Mouse (Mus musculus) limb, embryonic 11.5 days (tissue): ENCODE results near the gene Cd180. TPM values are rescaled to one million over a fixed set of nuclear protein-coding genes. Genes with fewer than 3 reads are reported as not detected.

ENCODE experiments used
- ATAC-seq: fragments of 200-750 bp; cut with Nextera tagmentation; 2 replicates; pipeline ENCODE4 v1.8.0; 2017; ENCODE audit warnings: low read depth; ENCODE audit not compliant: insufficient number of reproducible peaks, low FRiP score, low TSS enrichment
- DNase-seq: peaks from one replicate; pipeline ENCODE4 v3.0.0-alpha.2; 2015; ENCODE audit warnings: low spot score
- H3K27ac ChIP-seq: fragments of 300-500 bp; sonication (generic); replicated peaks from 2 replicates; pipeline ENCODE4 v1.5.1; 2014; ENCODE audit warnings: low read depth, mild to moderate bottlenecking, low read length
- H3K27me3 ChIP-seq: fragments of 300-500 bp; sonication (generic); 2 replicates; pipeline ENCODE4 v1.6.1; 2014; ENCODE audit warnings: mild to moderate bottlenecking, low read length, mixed read lengths; ENCODE audit not compliant: control insufficient read depth, insufficient read depth
- H3K36me3 ChIP-seq: fragments of 300-500 bp; sonication (generic); 2 replicates; pipeline ENCODE4 v1.6.1; 2014; ENCODE audit warnings: mild to moderate bottlenecking, low read length, moderate library complexity, mixed read lengths; ENCODE audit not compliant: control insufficient read depth, insufficient read depth
- H3K4me1 ChIP-seq: fragments of 300-500 bp; sonication (generic); 2 replicates; pipeline ENCODE4 v1.6.1; 2014; ENCODE audit warnings: low read length, mixed read lengths; ENCODE audit not compliant: control insufficient read depth, insufficient read depth
- H3K4me2 ChIP-seq: fragments of 300-500 bp; sonication (generic); 2 replicates; pipeline ENCODE4 v1.6.1; 2014; ENCODE audit warnings: low read depth, mild to moderate bottlenecking, moderate library complexity; ENCODE audit not compliant: severe bottlenecking
- H3K4me3 ChIP-seq: fragments of 300-500 bp; sonication (generic); 2 replicates; pipeline ENCODE4 v1.5.1; 2014; ENCODE audit warnings: low read depth, low read length
- H3K9ac ChIP-seq: fragments of 300-500 bp; sonication (generic); 2 replicates; pipeline ENCODE4 v1.6.1; 2014; ENCODE audit warnings: mild to moderate bottlenecking, low read length
- H3K9me3 ChIP-seq: fragments of 300-500 bp; sonication (generic); 2 replicates; pipeline ENCODE4 v1.6.1; 2016; ENCODE audit warnings: low read length; ENCODE audit not compliant: control insufficient read depth
- WGBS: fragments of 180-500 bp; shearing (Covaris S2); extraction: QIAGEN DNeasy Blood & Tissue Kit; methylation state at CpG from one replicate; pipeline ENCODE4 v1.1.7; 2014; 5-methylcytosine and 5-hydroxymethylcytosine counted together
- polyA plus RNA-seq: library from polyadenylated mRNA; unstranded; fragments of >200 nt; fragmentation: Nextera tagmentation; extraction: Ambion mirVana; gene quantifications from 2 replicates; pipeline ENCODE4 v1.2.1, GENCODE M21; 2014

Gene Cd180
- polyA plus RNA-seq, 1 experiment from 2014 or later: 0.33 TPM

DNA sequence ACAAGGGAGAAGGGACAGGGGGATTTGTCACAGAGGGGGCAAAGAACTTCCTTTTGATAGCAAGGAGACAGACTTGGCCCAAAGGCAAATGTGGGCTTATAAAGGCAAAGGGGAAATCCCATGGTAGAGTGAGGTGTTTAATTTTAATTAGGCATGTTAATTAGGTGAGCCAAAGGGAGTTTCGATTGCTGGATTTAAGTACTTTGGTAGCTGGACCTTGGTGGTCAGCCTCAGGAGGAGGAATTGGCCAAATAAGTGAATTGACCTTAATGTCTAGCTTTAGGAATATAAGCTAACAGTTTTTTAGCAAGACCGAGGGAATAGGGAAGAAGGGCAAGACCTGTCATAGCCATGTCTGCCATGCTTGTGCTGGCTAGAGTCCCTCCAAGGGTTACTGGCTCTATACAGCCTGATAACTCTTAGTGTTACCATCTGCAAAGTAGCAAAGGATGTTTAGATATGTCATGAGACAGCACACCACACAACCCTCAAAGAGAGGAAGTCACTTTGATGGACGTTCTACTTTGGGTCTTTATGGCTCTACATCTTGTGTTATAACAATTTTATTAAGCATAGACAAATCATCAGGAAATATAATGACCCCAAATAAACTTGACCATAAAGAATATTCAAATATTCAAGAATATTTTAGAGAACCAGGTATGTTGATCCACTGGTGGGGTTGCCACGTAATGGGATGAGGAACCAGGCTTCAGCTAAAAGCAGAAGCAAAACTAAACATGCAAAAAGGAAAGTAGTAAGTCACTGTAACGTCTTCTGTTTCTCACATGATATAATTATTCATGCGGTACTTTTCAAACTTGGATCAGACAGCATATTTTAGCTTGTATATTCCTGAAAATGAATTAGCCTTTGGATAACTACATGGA, 3.9 kb upstream of the Cd180 start:
- DNase-seq (no peak), ATAC-seq (no peak)
- Histone ChIP-seq H3K36me3 (no peaks in the 10 kb centered on the region), H3K4me1 (no peaks in the 10 kb centered on the region), H3K9ac (no peak overlapping the region), H3K4me3 (no peak overlapping the region), H3K27me3 (no peaks in the 10 kb centered on the region), H3K4me2 (no peak overlapping the region), H3K9me3 (no peaks in the 10 kb centered on the region), H3K27ac (no peak overlapping the region)
- 88% methylated on average over 6 of the region's 6 CpGs for WGBS

DNA sequence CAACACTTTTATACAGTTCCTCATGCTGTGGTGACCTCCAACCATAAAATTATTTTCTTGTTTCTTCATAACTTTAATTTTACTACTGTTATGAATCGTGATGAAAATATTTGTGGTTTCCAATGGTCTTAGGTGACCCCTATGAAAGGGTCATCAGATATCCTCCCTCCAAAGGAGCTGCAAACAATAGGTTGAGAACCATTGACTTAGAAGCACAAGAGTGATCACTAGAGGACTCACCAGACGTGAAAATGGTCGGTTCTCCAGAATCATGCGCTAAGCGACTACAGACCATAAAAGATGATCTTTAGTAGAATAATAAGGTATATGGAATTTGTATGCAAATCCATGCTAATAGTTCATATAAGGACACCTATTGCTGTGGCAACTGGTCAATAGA, 3.2 kb upstream of the Cd180 start:
- H3K4me1 ChIP-seq: no peaks in the 10 kb centered on the region
- DNase-seq (no peak), ATAC-seq (no peak)
- H3K36me3 ChIP-seq: no peaks in the 10 kb centered on the region
- H3K4me2 ChIP-seq: no peak overlapping the region
- H3K27ac ChIP-seq: no peak overlapping the region
- no peak overlapping the region for H3K4me3 ChIP-seq
- H3K27me3 ChIP-seq: no peaks in the 10 kb centered on the region
- 91% methylated on average over 5 of the region's 5 CpGs for WGBS
- no peak overlapping the region for H3K9ac ChIP-seq
- no peaks in the 10 kb centered on the region for H3K9me3 ChIP-seq

DNA sequence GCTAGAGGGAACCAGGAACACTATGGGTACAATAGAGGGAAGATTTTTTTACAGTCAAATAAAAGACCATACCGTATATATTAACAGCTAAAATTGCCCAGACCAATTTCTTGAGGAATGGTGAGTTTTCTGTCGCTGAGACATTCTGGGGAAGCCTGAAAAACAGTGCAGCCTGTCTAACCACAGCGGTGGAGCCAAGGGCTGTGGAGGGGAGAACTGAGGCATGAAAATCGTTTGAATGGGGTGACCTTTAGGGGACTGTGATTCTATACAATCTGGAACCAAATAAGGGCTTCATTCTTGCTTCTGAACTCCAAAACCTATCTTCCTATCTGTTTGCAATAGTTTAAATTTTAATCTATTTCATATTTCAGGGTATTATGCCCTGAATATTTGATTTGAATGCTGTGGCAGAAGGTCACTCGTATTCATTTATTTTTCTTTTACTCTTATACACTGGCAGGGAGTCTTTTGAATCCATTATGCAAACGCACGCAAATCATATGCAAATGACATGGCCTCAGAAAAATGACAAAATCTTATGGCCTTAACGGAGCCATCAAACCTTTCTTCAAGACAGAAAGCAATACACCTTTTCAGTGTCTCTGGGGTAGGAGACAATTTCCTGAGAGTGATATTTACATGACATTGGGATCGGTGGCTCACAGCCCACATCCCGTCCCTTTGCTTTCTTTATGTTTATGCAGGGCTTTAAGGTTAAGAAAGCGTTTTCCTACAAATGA, 1.8 kb upstream of the Cd180 start:
- DNase-seq (no peak), ATAC-seq (no peak)
- H3K4me2 ChIP-seq: no peak overlapping the region
- H3K9me3 ChIP-seq: no peaks in the 10 kb centered on the region
- H3K9ac ChIP-seq: no peak overlapping the region
- no peak overlapping the region for H3K27ac ChIP-seq
- no peaks in the 10 kb centered on the region for H3K27me3 ChIP-seq
- no peaks in the 10 kb centered on the region for H3K36me3 ChIP-seq
- no peaks in the 10 kb centered on the region for H3K4me1 ChIP-seq
- 81% methylated on average over 11 of the region's 11 CpGs for WGBS
- no peak overlapping the region for H3K4me3 ChIP-seq

DNA sequence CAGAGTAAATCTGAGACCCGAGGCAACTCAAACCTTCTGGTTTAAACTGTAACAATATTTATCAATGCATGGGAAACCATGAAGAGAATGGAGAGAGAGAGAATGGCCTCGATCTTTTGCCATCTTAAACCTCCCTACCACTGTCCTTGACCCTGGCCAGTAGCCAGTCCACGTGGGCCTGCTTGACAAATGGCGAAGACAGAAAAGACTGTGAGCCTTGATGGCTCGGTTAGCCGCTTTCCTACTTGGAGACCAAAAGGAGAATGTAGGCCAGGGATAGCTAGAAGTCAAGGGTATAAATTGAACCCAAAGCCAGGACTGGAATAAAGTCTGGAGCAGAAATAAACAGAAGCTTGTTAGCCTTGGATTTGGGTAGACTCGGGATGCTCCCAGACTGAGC, 796 bp downstream of the Cd180 start:
- 92% methylated on average over 7 of the region's 7 CpGs for WGBS
- Histone ChIP-seq H3K27ac (no peak overlapping the region), H3K4me2 (no peak overlapping the region), H3K36me3 (no peaks in the 10 kb centered on the region), H3K9me3 (no peaks in the 10 kb centered on the region), H3K4me3 (no peak overlapping the region), H3K27me3 (no peaks in the 10 kb centered on the region), H3K9ac (no peak overlapping the region), H3K4me1 (no peaks in the 10 kb centered on the region)
- DNase-seq (no peak), ATAC-seq (no peak)

DNA sequence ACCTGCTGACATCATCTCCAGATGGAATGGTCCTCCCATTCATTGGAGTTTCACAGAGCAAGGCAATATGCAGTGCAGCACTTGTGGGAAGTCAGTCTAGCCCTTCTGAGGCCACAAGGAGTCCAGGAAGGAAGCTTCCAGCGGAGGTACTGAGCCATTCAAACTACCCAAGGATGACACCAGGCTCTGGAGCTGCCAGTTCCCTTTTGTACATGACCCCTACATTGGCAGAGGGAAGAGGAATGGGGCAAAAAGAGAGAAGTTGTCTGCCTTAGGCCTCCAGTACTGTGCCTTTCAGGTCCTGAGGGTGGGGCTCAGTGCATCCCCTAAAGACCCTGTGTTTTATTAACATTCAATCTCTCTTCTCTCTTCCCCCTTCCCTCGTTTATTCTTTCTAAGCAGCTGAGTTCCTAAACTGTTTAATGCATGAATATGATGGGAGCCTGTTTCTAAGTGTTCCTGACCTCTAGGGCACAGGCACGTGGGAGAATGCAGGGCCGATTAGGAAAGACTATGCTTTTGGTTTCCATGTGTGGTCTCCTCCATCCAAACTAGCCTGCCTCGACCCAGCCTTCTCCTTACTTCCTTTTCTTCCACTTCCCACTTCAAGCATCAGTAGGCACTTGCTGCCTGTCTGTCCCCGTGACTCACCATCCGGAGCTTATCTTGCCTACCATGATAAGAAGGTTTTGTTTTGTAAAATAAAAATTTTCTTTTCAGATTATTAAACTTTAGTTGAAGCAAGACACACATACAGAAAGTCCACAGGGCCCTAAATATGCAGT, 2.0 kb downstream of the Cd180 start:
- Histone ChIP-seq H3K27ac (no peak overlapping the region), H3K9ac (no peak overlapping the region), H3K27me3 (no peaks in the 10 kb centered on the region), H3K4me3 (no peak overlapping the region), H3K4me2 (no peak overlapping the region), H3K4me1 (no peaks in the 10 kb centered on the region), H3K36me3 (no peaks in the 10 kb centered on the region), H3K9me3 (no peaks in the 10 kb centered on the region)
- DNase-seq (no peak), ATAC-seq (no peak)
- WGBS: 74% methylated on average over 7 of the region's 7 CpGs

DNA sequence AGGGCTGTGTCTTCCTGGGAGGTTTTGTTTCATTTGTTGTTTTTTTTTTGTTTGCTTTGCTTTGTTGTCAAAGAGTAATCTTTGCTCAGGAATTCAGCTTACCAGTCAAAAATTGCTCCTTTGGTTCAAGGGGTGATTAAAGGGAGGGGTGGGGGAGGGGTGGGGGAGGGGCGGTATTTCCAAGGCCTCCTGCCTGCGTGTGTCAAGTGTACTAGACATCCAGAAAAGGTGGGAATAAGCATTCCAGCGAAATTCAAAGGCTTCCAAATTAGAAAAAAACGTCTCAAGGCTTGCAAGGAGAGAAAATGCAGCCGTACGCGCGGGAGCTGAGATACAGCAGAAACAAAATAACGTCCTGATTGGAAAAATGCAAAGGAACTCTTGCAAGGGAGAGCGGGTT, 5.0 kb downstream of the Cd180 start:
- no peaks in the 10 kb centered on the region for H3K9me3 ChIP-seq
- no peak overlapping the region for H3K4me3 ChIP-seq
- no peak overlapping the region for H3K4me2 ChIP-seq
- no peaks in the 10 kb centered on the region for H3K27me3 ChIP-seq
- no peak overlapping the region for H3K27ac ChIP-seq
- no peaks in the 10 kb centered on the region for H3K36me3 ChIP-seq
- H3K9ac ChIP-seq: no peak overlapping the region
- DNase-seq: no peak
- 53% methylated on average over 10 of the region's 10 CpGs for WGBS
- no peak for ATAC-seq
- no peaks in the 10 kb centered on the region for H3K4me1 ChIP-seq

DNA sequence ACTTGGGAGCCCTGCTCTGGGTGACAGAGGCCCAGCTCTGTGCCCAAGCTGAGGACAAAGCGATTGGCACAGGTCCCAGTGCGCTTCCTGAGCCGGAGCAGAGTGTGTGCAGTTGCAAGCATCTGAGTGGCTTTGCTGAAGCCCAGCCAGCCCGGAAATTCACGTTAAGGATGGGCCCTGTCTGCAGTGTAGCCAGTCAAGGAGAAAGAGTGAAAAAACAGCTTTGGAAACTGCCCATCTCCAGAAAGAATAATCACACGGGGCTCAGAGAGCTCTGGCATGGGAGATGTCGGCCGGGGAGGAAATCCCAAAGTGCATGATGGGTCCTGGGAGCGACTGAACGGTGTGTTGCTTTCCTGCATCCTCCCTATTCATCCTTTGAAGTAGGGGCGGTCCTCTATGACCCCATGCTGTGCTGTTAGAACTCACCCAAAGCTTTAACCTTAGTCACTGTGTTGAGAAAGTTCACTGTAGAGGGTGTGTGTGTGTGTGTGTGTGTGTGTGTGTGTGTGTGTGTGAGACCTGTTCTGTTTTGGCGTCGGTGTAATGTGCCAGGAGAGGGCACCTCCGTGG, 5.5 kb downstream of the Cd180 start:
- H3K9me3 ChIP-seq: no peaks in the 10 kb centered on the region
- H3K9ac ChIP-seq: no peak overlapping the region; the same call in 1 of the 2 replicates
- WGBS: 47% methylated on average over 14 of the region's 14 CpGs
- H3K4me3 ChIP-seq: no peak overlapping the region
- H3K36me3 ChIP-seq: no peaks in the 10 kb centered on the region
- no peaks in the 10 kb centered on the region for H3K4me1 ChIP-seq
- no peak overlapping the region for H3K4me2 ChIP-seq
- DNase-seq (peak; percentile 26), ATAC-seq (no peak)
- no peak overlapping the region for H3K27ac ChIP-seq
- H3K27me3 ChIP-seq: no peaks in the 10 kb centered on the region

DNA sequence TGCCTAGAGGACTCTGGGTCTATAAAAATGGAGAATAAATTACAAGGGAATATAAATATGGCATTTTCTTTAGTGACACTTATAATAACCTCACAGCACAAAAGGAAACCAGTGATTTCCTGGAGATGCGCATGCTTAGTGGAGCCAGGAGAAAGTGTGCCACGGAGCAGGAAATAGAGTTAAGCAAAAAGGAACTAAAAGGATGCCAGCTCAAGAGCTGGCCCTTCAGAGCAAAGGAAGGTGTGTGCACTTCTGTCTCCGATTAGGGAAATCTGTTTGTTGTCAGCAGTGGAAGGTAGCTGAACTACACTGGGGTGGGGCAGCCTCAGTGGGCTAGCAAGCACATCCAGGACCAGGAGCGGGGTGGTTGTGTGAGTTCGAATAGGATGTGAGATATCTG, 6.8 kb downstream of the Cd180 start:
- Histone ChIP-seq H3K4me2 (no peak overlapping the region), H3K27me3 (no peaks in the 10 kb centered on the region), H3K36me3 (no peaks in the 10 kb centered on the region), H3K4me3 (no peak overlapping the region), H3K4me1 (no peaks in the 10 kb centered on the region), H3K9me3 (no peaks in the 10 kb centered on the region), H3K9ac (no peak overlapping the region), H3K27ac (no peak overlapping the region)
- WGBS: 88% methylated on average over 5 of the region's 5 CpGs
- ATAC-seq (no peak), DNase-seq (no peak)
